Mouse (Mus musculus): ENCODE results near the gene Vwa5b1. TPM values are rescaled to one million over a fixed set of nuclear protein-coding genes. Genes with fewer than 3 reads are reported as not detected.

Vwa5b1 gene
- polyA plus RNA-seq, 1 experiment from 2014 or later = 0.26 TPM

- DNase-seq (ENCODE audit: low spot score) (peak; percentile 89), ATAC-seq (replicated peaks; ENCODE audit: low FRiP score, low TSS enrichment, low read depth) (no peak)
- H3K9me3 ChIP-seq (ENCODE audit: control insufficient read depth, low read length) = no peaks in the 10 kb centered on the region
- H3K4me2 ChIP-seq (ENCODE audit: low read length) = no peak overlapping the region
- H3K4me1 ChIP-seq (replicated peaks; ENCODE audit: control insufficient read depth, insufficient read depth, low read length) = no peaks in the 10 kb centered on the region
- H3K9ac ChIP-seq (ENCODE audit: low read length) = no peak overlapping the region
- H3K27me3 ChIP-seq (replicated peaks; ENCODE audit: control insufficient read depth, insufficient read depth, low read length) = no peaks in the 10 kb centered on the region
- no peak overlapping the region for H3K27ac ChIP-seq (ENCODE audit: low read depth)
- no peak overlapping the region for H3K4me3 ChIP-seq (ENCODE audit: low read depth, low read length)
- no peaks in the 10 kb centered on the region for H3K36me3 ChIP-seq (ENCODE audit: control insufficient read depth, insufficient read depth, low read length)
- WGBS = 9% methylated on average over 7 of the region's 7 CpGs
Measured at GRCm38 (mm10) chr4:138597904-138598347, 37.8 kb downstream of the Vwa5b1 start.

GRCm38 (mm10) chr4:138596391-138597130 is 39.1 kb downstream of the Vwa5b1 start:
- no peak overlapping the region for H3K4me2 ChIP-seq (ENCODE audit: low read length)

GRCm38 (mm10) chr4:138584946-138585345 is 50.7 kb downstream of the Vwa5b1 start:
- DNase-seq (ENCODE audit: low spot score) = no peak
- Histone ChIP-seq H3K4me3 (ENCODE audit: low read depth, low read length) (no peak overlapping the region), H3K9me3 (ENCODE audit: control insufficient read depth, low read length) (no peaks in the 10 kb centered on the region), H3K27me3 (replicated peaks; ENCODE audit: control insufficient read depth, insufficient read depth, low read length) (no peaks in the 10 kb centered on the region), H3K36me3 (ENCODE audit: control insufficient read depth, insufficient read depth, low read length) (no peaks in the 10 kb centered on the region), H3K27ac (ENCODE audit: low read depth) (no peak overlapping the region), H3K4me2 (ENCODE audit: low read length) (no peak overlapping the region), H3K4me1 (replicated peaks; ENCODE audit: control insufficient read depth, insufficient read depth, low read length) (no peaks in the 10 kb centered on the region), H3K9ac (ENCODE audit: low read length) (no peak overlapping the region)
- no peak for ATAC-seq (replicated peaks; ENCODE audit: low FRiP score, low TSS enrichment, low read depth)

More at GRCm38 (mm10) chr4:138596391-138597130, 39.1 kb downstream of the Vwa5b1 start:
- Histone ChIP-seq H3K9ac (ENCODE audit: low read length) (no peak overlapping the region), H3K27me3 (replicated peaks; ENCODE audit: control insufficient read depth, insufficient read depth, low read length) (no peaks in the 10 kb centered on the region), H3K36me3 (ENCODE audit: control insufficient read depth, insufficient read depth, low read length) (no peaks in the 10 kb centered on the region), H3K4me1 (replicated peaks; ENCODE audit: control insufficient read depth, insufficient read depth, low read length) (no peaks in the 10 kb centered on the region), H3K27ac (ENCODE audit: low read depth) (no peak overlapping the region), H3K9me3 (ENCODE audit: control insufficient read depth, low read length) (no peaks in the 10 kb centered on the region), H3K4me3 (ENCODE audit: low read depth, low read length) (no peak overlapping the region)
- DNase-seq (ENCODE audit: low spot score) (no peak), ATAC-seq (replicated peaks; ENCODE audit: low FRiP score, low TSS enrichment, low read depth) (no peak)
- 70% methylated on average over 12 of the region's 12 CpGs for WGBS

- DNase-seq (ENCODE audit: low spot score) = no peak
- H3K9ac ChIP-seq (ENCODE audit: low read length) = no peak overlapping the region
- H3K9me3 ChIP-seq (ENCODE audit: control insufficient read depth, low read length) = no peaks in the 10 kb centered on the region
- H3K36me3 ChIP-seq (ENCODE audit: control insufficient read depth, insufficient read depth, low read length) = no peaks in the 10 kb centered on the region
- no peaks in the 10 kb centered on the region for H3K4me1 ChIP-seq (replicated peaks; ENCODE audit: control insufficient read depth, insufficient read depth, low read length)
- 66% methylated on average over 4 of the region's 4 CpGs for WGBS
- H3K4me3 ChIP-seq (ENCODE audit: low read depth, low read length) = no peak overlapping the region
- H3K27me3 ChIP-seq (replicated peaks; ENCODE audit: control insufficient read depth, insufficient read depth, low read length) = no peaks in the 10 kb centered on the region
- no peak overlapping the region for H3K27ac ChIP-seq (ENCODE audit: low read depth)
- no peak overlapping the region for H3K4me2 ChIP-seq (ENCODE audit: low read length)
- ATAC-seq (replicated peaks; ENCODE audit: low FRiP score, low TSS enrichment, low read depth) = no peak
Measured at GRCm38 (mm10) chr4:138582446-138582845, 53.2 kb downstream of the Vwa5b1 start.

GRCm38 (mm10) chr4:138578406-138578805 is 57.3 kb downstream of the Vwa5b1 start:
- 64% methylated on average over 19 of the region's 19 CpGs for WGBS
- Histone ChIP-seq H3K36me3 (ENCODE audit: control insufficient read depth, insufficient read depth, low read length) (no peaks in the 10 kb centered on the region), H3K4me1 (replicated peaks; ENCODE audit: control insufficient read depth, insufficient read depth, low read length) (no peaks in the 10 kb centered on the region), H3K4me2 (ENCODE audit: low read length) (no peak overlapping the region), H3K4me3 (ENCODE audit: low read depth, low read length) (no peak overlapping the region), H3K27ac (ENCODE audit: low read depth) (no peak overlapping the region), H3K9me3 (ENCODE audit: control insufficient read depth, low read length) (no peaks in the 10 kb centered on the region), H3K27me3 (replicated peaks; ENCODE audit: control insufficient read depth, insufficient read depth, low read length) (no peaks in the 10 kb centered on the region), H3K9ac (ENCODE audit: low read length) (no peak overlapping the region)
- ATAC-seq (replicated peaks; ENCODE audit: low FRiP score, low TSS enrichment, low read depth) (no peak), DNase-seq (ENCODE audit: low spot score) (no peak)

GRCm38 (mm10) chr4:138576661-138577060 is 59.0 kb downstream of the Vwa5b1 start:
- no peak overlapping the region for H3K27ac ChIP-seq (ENCODE audit: low read depth)
- H3K36me3 ChIP-seq (ENCODE audit: control insufficient read depth, insufficient read depth, low read length) = no peaks in the 10 kb centered on the region
- no peaks in the 10 kb centered on the region for H3K9me3 ChIP-seq (ENCODE audit: control insufficient read depth, low read length)
- DNase-seq (ENCODE audit: low spot score) (no peak), ATAC-seq (replicated peaks; ENCODE audit: low FRiP score, low TSS enrichment, low read depth) (no peak)
- H3K4me2 ChIP-seq (ENCODE audit: low read length) = no peak overlapping the region
- 81% methylated on average over 3 of the region's 4 CpGs for WGBS
- no peak overlapping the region for H3K4me3 ChIP-seq (ENCODE audit: low read depth, low read length)
- no peaks in the 10 kb centered on the region for H3K4me1 ChIP-seq (replicated peaks; ENCODE audit: control insufficient read depth, insufficient read depth, low read length)
- H3K27me3 ChIP-seq (replicated peaks; ENCODE audit: control insufficient read depth, insufficient read depth, low read length) = no peaks in the 10 kb centered on the region
- H3K9ac ChIP-seq (ENCODE audit: low read length) = no peak overlapping the region

- H3K27me3 ChIP-seq (replicated peaks; ENCODE audit: control insufficient read depth, insufficient read depth, low read length) = no peaks in the 10 kb centered on the region
- no peak overlapping the region for H3K27ac ChIP-seq (ENCODE audit: low read depth)
- 71% methylated on average over 13 of the region's 13 CpGs for WGBS
- no peaks in the 10 kb centered on the region for H3K9me3 ChIP-seq (ENCODE audit: control insufficient read depth, low read length)
- DNase-seq (ENCODE audit: low spot score) = no peak
- H3K9ac ChIP-seq (ENCODE audit: low read length) = no peak overlapping the region
- H3K4me1 ChIP-seq (replicated peaks; ENCODE audit: control insufficient read depth, insufficient read depth, low read length) = no peaks in the 10 kb centered on the region
- ATAC-seq (replicated peaks; ENCODE audit: low FRiP score, low TSS enrichment, low read depth) = no peak
- no peak overlapping the region for H3K4me2 ChIP-seq (ENCODE audit: low read length)
- no peaks in the 10 kb centered on the region for H3K36me3 ChIP-seq (ENCODE audit: control insufficient read depth, insufficient read depth, low read length)
- no peak overlapping the region for H3K4me3 ChIP-seq (ENCODE audit: low read depth, low read length)
Measured at GRCm38 (mm10) chr4:138574800-138575606, 60.7 kb downstream of the Vwa5b1 start.

GRCm38 (mm10) chr4:138569928-138570327 is 65.8 kb downstream of the Vwa5b1 start:
- 34% methylated on average over 11 of the region's 11 CpGs for WGBS
- Histone ChIP-seq H3K9me3 (ENCODE audit: control insufficient read depth, low read length) (no peaks in the 10 kb centered on the region), H3K4me1 (replicated peaks; ENCODE audit: control insufficient read depth, insufficient read depth, low read length) (no peaks in the 10 kb centered on the region), H3K27ac (ENCODE audit: low read depth) (no peak overlapping the region), H3K27me3 (replicated peaks; ENCODE audit: control insufficient read depth, insufficient read depth, low read length) (no peaks in the 10 kb centered on the region), H3K4me3 (ENCODE audit: low read depth, low read length) (no peak overlapping the region), H3K36me3 (ENCODE audit: control insufficient read depth, insufficient read depth, low read length) (no peaks in the 10 kb centered on the region), H3K4me2 (ENCODE audit: low read length) (no peak overlapping the region), H3K9ac (ENCODE audit: low read length) (no peak overlapping the region)
- DNase-seq (ENCODE audit: low spot score) (no peak), ATAC-seq (replicated peaks; ENCODE audit: low FRiP score, low TSS enrichment, low read depth) (no peak)
